Mouse (Mus musculus) E14TG2a.4 (cell line): ENCODE data around the gene Sox15.

ENCODE experiments used
- CTCF ChIP-seq: conservative IDR thresholded peaks from 2 replicates; pipeline ENCODE4 v1.5.1; 2014; ENCODE audit warnings: low read length
- POU5F1 ChIP-seq: IDR thresholded peaks from 2 replicates; pipeline ENCODE4 v1.6.1; 2014; ENCODE audit warnings: low read length, borderline replicate concordance

- TF ChIP-seq POU5F1 (no peak), CTCF (no peak)
These were observed 48.9 kb downstream of the Sox15 start for GRCm38 (mm10) chr11:69703814-69704612.
